Mouse (Mus musculus) gonadal fat pad, adult 2 months (tissue): ENCODE data around the gene Sirt3. TPM values are rescaled to one million over a fixed set of nuclear protein-coding genes. Genes with fewer than 3 reads are reported as not detected.
A peak's percentile ranks its signal among the peaks of the same experiment; 100 is the strongest.
"Not testable (repeated sequence)": the region's sequence is repeated elsewhere in the genome, so short reads cannot be mapped to it uniquely, and the experiment has no call there.

Source experiments
- DNase-seq: peaks from one replicate; pipeline ENCODE4 v3.0.0-alpha.2; 2012; ENCODE audit warnings: low read depth
- polyA plus RNA-seq: library from polyadenylated mRNA; depleted of rRNA; stranded (reverse); fragments of >200 nt; gene quantifications from 2 replicates; pipeline ENCODE4 v1.2.3, GENCODE M21; 2012

Sirt3 gene
- polyA plus RNA-seq, 1 experiment, result 29.3 TPM

DNA sequence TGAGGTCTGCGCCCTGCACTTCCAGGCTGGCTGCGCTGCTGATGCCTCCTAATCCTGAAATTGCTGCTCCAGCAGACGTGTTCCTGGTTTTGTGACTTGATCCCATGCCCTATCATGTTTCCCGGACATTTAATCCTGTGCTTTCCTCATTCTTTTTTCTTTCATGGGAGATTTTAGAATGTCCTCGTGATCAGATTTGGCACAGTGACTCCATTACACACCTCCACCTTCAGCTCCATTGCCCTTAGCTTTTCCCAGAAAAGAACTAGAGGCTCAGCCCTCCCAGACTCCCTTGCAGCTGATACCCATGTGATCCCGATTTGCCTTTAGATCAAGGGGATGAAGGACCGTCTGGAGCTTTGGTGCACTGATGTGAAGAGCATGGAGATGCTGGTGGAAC, 15.8 kb upstream of the Sirt3 start:
- DNase-seq, result no peak

DNA sequence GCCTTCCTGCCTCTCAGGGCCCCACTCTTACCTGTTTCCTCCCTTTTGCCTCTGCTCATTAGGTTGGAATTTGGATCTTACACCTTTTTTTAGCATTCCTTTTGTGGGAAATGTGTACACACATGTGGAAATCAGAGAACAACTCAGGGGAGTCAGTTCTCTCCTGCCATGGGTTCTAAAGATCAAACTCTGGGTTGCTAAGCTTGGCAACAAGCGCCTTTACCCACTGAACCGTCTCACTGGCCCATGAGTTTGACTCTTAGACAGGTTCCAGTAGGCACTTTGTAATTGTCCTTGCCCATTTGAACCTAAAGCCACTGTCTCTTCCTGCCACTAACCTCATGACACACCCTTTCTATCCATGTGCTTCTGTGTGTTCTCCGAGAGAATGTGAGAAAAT, 12.5 kb upstream of the Sirt3 start:
- DNase-seq, result no peak

DNA sequence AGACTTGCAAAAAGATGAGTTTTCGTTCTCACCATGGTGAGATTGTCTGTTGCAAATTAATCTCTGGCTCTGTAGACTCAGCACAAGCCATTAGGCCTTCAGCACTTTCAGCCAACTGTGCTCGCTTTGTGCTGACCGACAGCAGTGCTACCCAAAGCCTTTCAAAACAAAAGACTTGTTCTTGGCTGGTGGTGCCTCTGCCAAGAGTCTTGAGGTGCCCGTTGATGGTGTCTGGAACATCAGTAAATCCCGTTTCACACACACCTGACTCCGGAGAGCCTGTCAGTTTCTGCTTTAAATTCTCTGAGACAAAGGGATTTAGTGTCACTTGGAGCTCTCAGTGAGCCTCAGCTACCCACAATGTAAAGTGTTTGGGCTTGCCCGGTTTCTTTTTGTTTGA, 11.9 kb upstream of the Sirt3 start:
- no peak for DNase-seq

DNA sequence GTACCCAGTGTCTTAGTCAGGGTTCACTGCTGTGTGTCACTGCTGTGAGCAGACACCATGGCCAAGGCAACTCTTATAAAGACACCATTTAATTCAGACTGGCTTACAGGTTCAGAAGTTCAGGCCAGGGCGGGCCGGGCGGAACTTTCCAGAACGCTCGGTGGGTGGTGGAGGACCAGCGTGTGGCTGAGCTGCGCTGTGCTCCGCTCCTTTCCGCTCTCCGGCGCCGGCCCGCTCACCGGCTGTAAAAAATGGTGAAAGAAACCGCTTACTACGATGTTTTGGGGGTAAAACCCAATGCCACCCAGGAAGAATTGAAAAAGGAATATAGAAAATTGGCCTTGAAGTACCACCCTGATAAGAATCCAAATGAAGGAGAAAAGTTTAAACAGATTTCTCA, 8.5 kb upstream of the Sirt3 start:
- not testable (repeated sequence) for DNase-seq

DNA sequence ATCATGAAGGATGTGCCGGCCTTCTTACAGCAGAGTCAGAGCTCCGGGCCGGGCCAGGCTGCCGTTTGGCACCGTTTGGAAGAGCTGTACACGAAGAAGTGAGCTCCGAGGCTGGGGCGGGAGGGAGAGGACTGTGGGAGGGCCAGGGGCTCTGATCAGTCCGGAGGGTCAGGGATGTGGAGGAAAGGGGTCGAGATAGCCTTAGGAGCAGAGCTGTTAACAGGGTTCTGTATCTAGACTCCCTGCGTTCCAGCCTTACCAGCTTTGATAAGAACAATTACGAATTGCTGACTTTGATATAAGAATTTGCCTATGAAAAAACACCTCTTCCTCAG, 327 bp upstream of the Sirt3 start:
- DNase-seq, result no peak

DNA sequence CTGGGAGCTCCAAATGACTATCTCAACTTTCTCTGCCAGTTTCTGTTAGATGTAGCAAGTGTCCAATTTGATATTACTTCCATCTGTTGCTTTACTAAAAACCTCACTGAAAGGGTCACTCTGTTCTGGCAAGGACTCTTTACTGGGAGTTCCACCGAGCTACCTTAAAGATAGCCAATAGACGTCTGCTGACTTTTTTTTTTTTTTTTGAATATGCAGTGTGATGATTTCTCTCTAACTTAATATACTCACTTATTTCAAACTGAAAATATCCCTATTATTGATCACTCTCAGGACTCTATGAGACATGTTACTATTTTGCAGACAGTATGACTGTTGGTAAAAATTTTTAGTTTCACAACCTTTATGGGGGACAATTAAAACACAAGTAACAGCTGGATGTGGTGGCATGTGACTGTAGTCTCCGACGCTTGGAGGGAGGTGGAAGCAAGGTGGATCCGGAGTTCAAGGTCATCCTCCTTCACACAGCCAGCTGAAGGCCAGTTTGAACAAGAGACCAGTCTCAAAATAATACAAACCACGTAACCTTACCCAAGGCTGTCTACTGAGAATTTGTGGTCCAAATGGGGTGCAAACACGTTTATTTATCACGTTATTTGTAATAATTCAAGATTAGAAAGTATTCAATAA, 1.1 kb downstream of the Sirt3 start:
- DNase-seq, result no peak

DNA sequence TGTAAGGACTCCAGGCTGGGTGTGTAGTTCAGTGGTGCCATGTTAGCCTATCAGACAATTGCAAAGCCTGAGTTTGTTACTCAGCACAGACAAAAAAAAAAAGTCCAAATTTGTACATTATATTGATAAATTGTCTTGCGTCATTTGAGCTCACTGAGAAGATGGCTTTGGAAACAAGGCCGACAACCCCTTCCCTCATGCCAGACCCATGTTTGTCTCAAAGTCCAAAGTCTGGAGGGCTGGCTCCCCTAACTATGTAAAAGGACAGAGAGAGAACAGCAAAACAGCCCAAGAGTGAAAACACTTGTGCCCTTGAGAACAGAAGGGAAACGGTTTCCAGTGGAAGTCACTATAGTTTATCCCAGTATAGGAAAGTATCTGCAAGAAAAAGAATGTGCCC, 1.7 kb downstream of the Sirt3 start:
- no peak for DNase-seq

DNA sequence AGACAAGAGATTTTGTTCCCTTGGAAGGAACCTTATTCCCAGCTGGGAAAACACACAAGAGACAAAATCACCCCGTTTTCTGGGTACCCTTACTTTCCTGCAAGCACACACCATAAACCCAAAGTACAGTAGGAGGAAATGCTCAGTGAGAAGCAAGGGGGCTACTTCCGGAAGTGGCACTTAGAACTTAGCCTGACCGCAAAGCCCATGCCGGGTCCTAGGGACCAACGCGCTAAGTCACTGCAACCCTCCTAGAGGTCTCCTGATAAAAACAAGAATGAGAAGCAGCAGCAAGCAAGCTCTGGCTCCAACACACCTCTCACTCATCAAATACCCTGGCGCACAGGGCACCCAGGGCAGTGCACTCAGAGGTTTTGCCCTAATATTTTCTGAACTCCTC, 2.8 kb downstream of the Sirt3 start:
- no peak for DNase-seq

DNA sequence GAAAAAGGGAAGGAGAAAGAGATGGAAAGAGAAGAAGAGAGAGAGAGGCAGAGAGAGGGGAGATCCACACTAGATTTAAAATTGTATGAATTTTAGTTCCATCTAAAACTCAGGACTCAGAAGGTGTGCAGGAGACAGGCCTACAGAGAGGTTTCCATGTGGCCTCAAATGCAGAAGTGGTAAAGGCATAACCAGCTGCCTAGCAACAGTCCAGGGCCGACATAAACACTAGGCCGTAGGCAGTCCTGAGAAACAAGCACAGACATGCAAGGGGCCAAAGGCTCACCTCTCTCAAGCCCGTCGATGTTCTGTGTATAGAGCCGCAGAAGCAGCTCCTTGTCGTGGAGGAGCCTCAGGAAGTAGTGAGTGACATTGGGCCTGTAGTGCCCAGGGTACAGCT, 4.7 kb downstream of the Sirt3 start:
- no peak for DNase-seq

DNA sequence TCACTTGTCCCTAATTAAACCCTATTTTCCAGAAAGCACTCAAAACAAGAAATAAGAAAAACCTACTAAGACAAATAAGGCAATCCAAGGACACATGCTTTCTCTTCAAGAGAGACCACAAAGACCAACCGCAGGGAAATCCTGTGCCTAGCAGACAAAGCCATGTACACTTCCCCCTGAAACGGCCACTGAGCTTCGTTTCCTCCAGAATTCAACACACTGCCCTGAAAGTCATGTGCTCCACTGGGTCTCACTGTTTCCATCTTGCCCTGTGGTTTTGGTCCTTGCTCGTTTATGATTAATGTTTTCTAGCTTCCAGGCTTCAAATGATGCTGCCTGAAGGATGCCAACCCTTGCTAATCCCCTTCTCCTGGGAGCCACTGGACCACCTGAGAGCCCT, 7.9 kb downstream of the Sirt3 start:
- no peak for DNase-seq

DNA sequence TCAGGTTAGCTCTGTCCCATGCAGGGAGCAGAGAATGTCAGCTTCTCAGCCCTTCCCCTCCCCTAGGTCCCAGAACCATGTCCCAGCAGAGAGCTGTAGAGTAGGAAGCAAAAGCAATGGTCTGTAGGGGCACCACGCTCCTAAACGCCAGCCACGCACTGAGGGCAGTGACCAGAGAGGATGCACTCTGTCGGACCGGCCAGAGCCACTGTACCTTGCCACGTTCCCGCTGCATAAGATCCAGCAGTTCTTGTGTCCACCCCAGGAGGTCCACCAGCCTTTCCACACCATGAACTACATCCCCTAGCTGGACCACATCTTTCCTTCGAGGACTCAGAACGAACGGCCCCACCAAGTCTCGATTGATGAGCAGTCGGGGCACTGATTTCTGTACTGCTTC, 17.3 kb downstream of the Sirt3 start:
- DNase-seq, result no peak

DNA sequence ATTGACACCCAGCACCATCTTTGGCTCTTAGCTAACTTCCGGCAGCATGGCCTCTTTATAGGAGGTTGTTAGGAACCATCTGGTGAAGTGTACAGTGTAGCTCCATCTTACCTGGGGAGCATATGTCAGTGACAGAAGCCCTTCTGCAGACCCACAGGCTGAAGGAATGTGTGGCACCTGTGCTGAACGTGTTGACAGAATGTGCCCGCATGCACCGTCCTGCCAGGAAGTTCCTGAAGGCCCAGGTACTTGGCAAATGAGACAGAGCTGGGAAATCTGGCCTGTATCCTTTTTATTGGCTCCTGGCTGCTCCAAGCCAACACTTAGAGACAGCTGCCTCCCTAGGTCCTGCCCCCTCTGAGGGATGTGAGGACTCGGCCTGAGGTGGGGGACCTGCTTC, 21.4 kb downstream of the Sirt3 start:
- DNase-seq, result no peak

DNA sequence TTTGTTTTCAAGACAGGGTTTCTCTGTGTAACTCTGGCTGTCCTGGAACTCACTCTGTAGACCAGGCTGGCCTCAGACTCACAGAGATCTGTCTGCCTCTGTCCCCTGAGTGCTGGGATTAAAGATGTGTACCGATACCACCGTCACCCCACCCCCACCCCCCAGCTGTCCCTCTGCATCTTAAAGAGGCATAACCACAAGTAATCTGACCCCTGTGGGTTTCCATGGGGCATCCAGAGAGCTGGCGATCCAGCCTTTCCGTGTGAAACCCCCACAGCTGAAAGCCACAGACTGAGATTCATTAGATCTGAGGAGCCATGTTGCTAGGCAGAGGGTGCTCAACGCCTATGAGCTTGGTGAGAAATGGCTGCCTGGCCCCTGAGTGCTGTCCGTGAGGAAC, 22.1 kb downstream of the Sirt3 start:
- DNase-seq, result no peak

DNA sequence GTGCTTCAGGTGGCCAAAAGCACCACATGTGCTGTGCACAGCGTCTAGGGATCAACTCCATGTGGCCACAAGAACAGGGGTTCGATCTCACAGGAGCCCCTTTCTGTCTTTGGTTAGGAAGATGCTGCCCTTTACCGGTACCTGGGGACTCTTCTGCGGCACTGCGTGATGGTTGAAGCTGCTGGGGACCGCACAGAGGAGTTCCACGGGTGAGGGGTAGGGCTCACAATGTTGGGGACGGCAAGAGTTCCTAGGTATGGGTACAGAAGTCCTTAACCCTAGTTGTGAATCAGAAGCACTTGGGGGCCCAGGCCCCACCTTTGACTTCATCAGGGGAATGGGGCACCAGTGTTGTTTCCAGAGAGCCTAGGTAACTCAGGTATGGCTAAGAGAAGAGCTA, 23.4 kb downstream of the Sirt3 start:
- no peak for DNase-seq

DNA sequence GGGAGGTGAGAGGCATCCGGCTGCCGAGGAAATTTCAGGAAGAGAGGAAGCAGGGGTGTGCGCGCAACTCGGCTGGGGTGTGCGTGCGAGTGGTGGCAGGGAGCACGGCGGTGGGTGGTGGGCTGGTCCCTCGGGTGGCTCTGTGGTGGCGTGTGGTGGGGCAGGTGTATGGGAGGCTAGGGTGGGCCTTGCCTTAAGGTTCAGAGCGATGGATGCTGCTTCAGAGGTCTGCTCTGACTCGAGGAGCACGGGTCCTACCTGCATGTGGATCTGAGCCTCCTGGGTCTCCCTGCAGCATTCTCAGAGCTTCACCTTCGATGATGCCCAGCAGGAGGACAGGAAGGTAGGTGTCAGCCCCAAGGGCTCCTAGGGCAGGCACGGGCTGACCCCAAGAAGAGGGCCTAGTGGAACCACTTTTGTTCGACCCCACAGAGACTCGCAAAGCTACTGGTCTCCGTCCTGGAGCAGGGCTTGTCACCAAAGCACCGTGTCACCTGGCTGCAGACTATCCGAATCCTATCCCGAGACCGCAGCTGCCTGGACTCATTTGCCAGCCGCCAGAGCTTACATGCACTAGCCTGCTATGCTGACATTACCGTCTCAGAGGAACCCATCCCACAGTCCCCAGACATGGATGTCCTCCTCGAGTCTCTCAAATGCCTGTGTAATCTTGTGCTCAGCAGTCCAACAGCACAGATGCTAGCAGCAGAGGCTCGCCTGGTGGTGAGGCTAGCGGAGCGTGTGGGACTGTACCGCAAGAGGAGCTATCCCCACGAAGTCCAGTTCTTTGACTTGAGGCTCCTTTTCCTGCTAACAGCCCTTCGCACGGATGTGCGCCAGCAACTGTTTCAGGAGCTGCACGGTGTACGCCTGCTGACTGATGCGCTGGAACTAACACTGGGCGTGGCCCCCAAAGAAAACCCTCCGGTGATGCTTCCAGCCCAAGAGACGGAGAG, 24.3 kb downstream of the Sirt3 start, which contains the start of gene Bet1l:
Gene Bet1l, minus strand, starts transcription at position 28 of the 956 bp plus-strand sequence.
- no peak for DNase-seq

DNA sequence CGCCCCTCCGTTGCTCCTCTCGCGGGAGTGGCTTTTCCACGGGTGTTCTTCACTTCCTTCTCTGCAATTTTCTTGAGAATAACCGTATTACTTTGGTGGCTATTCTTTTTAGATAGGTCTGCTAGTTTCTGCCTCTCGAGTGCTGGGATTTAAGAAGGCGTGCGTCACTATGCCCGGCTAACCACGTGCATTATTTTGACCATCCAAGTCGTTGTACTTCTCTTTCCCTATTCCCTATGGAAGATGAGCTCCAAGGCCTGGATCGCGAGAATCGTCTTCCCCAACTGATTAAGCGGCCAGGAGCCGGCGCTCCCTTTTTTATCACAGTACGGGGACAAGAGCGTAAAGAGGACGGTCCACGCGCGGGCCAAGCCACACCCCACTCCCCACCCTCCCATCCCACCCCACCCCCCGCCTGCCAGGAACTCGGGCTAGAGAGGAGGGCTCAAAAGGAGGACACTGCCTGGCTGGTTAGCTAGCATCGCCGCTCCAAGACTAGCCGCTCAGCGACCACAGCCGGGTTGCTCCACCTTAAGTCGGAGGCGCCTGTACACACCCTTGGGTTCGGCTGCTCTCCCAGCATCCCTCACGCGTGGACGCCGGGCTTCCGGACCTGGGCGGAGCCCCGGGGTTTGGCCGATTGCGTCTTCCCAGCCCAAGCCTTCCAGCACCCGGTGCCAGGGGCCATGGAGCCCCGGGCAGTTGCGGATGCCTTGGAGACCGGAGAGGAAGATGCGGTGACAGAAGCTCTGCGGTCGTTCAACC, 25.1 kb downstream of the Sirt3 start, which contains the start of gene Ric8a:
Gene Ric8a, plus strand, starts transcription at position 173 of the 765 bp plus-strand sequence.
- no peak for DNase-seq

DNA sequence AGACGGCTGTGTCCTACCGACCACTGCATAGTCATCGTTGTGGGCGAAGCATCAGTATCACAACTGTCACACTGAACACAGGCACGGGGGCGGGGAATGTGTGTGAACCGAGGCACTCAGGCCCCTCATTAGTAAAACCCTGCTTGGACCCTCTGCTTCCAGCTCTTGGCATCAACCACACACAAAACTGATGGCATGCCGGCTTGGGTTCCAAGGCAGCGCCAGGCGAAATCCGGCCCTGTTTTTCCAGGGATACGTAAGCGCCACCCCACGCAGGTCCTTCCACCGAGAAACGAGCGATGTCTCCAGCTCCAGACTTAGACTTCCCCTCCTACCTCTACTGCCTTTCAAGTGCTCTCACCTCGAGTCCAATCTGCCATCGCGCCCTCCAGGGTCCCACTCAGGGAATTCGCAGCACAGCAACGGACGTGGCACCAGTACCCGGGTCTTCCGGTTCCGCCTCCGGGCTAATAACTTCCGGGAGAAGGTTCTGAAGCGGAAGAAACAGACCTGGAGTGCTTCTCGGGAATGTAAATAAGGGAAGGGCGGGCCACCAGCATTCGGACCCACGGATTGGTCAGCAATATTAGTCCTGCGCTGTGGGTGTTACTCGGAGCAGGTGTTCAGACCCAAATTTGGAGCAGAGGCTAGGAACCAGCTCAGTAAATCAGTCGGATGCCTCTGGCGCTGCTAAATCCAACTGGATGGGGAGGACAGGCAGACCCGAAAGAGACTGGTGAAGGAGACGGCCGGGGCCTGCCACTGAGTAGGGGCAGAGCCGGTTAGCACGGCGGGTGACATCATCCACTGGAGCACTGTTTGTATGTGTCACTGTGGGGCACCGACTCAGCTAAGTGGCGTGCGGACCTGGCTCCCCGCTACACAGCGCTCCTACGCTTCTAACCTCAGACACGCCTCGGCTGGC, 26.0 kb downstream of the Sirt3 start, which contains the start of gene Gm45785:
Gene Gm45785, minus strand, starts transcription at position 472 of the 925 bp plus-strand sequence.
- peak; percentile 83 for DNase-seq

DNA sequence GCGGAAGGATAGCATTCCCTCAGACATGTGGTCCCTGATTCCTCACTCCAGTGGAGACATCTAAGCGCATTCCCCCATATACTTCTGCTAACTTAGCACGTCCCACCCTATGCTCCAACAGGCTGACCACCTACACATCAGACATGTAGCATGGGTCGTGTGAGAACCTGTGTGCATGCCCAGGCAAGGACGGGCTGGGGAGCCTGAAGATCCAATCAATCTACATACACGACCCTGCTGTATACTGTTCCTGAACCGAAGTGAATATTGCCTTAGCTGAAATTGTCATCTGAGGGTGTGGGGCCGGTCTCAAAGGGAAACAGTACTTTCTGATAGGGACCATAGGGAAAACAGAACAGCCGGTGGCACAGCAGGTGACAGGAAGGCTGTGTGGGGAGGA, 26.9 kb downstream of the Sirt3 start:
- DNase-seq, result no peak

DNA sequence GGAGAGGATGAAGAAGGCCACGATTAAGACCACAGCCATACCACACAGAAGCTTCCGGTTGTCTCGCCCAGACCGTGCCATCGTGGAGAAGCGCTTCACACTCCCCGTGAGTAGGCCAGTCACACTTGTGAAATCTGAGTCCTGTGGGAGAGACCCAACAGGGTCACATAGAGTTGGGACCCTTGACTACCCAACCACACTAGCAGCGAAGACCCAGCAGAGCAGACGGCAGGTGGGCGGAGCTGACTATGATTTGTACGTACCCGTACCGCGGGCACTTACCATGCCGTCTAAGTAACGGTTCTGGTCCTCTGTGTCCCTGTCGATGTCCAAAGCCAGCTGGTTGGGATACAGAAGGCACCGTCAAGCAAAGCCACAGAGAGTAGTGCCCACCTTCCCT, 27.6 kb downstream of the Sirt3 start:
- DNase-seq, result no peak

DNA sequence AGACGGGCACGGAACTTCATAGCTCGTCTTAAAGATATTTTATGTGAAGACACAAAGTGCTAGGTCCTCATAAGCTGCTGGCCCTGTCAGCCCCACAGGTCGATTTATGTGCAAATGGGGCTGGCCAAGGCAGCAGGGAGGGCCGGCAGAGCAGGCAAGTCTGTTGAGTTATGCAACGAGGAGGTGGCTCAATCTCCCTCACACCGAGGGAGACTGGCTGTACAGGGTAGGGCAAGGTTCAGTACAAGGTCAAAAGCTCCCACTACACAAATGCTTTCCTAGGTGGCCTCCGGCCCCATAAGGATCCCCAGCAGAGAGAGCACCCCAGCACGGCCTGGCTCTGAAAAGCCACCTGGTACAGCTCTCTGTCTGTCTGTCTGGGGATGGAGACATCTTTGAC, 28.7 kb downstream of the Sirt3 start:
- no peak for DNase-seq

DNA sequence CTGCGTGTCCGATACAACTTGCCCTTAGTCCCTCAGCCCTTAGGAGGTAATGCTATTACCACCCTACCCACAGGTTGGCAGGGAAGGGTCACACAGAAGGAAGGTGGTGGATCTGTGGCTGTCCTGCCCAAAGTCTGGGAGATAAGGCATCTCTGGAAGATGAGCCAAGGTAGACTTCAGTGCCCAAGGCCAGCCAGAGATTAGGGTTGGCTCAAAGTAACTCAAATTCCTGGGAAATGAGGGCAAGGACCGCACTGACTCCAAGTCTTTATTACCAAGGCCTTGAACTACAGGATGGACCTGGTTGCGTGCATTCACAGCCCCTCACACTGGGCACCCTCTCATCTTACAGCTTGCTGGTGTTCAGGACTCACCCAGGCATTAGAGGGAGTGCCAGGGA, 30.2 kb downstream of the Sirt3 start:
- no peak for DNase-seq
